Mouse (Mus musculus) megakaryocyte, adult 5-6 weeks (primary cell): ENCODE results near the gene Chpt1. TPM values are rescaled to one million over a fixed set of nuclear protein-coding genes. Genes with fewer than 3 reads are reported as not detected.
"Not testable (repeated sequence)": the region's sequence is repeated elsewhere in the genome, so short reads cannot be mapped to it uniquely, and the experiment has no call there.

Experiments
- ATAC-seq: 2 replicates; pipeline ENCODE4 v1.8.0; 2016; ENCODE audit warnings: mild to moderate bottlenecking, inconsistent platforms; ENCODE audit not compliant: poor library complexity, severe bottlenecking
- total RNA-seq, 2 experiments: library from RNA; stranded (forward) in 1 of 2; stranded (reverse) in 1 of 2; fragments of 153-499, 151-499 nt in 1 of 2; fragments of 221-1000, 200-1000 nt in 1 of 2; gene quantifications; 2 replicates each; pipeline versions ENCODE4 v1.2.3 to v1.2.4; 2015 to 2017

The Chpt1 gene
- total RNA-seq (2015) = 19.5 and 23.3 TPM in 2 replicates
- total RNA-seq (2017) = 15.5 and 18.5 TPM in 2 replicates

DNA sequence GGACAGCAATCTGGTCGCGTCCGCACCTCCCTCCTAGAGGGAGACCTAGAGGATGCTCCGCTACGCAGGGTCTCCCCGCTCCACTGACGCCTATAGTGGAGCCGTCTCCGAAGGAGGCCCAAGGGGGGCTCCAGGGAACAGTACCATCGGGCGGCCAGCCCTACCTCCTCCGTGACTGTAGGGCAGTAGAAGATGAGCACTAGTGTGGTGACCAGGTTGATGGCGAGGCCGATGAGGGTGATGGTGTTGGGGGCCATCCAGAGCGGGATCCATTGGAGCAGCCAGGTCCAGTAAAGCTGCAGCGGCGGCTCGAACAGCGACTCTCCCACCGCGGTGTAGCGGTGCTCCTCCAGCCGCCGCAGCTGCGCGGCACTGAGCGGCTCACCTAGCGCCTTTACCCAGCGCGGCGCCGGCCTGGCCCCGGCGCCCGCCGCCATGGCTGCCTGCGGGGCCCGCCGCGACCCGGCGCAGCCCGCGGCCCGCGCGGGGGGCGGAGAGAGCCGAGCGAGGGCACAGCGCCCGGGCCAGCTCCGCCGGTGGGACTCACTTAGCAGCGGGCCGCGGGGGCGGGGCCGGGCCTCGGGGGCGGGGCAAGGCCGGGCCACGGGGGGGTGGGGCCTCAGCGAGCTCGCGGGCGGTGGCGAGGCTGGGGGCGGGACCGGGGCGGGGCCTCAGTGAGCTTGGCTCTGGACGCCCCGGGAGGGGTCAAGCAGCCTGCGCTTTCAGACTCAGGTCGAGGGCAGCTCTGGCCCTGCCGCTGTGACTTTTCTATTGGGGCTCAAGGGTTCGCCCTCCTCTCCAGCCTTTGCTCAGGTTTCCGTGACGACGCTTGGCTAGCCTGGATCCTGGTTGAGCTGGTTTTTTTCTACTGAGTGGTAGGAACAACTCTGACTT lies at the start of gene Chpt1:
Gene Chpt1 (minus strand): TSS at position 653 of the 894 bp plus-strand sequence.
- peak; percentile 82 for ATAC-seq

DNA sequence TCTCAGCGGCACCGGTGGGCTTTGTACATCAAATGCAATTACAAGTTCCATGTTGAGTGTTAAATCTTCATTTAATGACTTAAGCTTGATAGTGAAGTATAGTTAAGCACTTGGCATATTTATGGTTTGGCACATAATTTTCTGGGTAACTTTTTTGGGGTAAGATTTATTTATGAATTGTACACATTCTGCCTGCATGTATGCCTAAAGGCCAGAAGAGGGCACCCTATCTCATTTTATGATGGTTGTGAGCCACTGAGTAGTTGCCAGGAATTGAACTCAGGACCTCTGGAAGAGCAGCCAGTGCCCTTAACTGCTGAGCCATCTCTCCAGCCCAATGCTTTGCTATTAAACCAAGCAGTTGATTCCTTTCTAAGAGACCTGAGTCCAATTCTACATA lies 48.9 kb upstream of the Chpt1 start:
- peak; percentile 56; the same call in 1 of the 2 replicates for ATAC-seq

DNA sequence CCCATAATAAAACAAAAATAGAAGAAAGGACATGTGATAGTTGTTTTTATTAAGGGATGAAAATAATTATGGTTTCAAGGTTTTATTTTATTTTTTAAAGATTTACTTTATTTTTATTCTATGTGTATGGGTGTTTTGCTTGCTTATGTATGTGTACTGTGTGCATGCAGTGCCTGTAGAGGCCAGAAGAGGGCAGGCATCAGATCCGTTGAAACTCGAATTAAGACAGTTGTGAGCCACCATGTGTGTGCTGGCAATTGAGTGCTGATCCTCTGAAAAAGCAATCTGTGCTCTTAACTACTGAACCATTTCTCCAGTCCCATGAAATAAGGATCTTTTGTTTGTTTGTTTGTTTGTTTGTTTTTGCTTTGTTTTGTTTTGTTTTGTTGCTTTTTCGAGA lies 46.4 kb upstream of the Chpt1 start:
- no peak for ATAC-seq

DNA sequence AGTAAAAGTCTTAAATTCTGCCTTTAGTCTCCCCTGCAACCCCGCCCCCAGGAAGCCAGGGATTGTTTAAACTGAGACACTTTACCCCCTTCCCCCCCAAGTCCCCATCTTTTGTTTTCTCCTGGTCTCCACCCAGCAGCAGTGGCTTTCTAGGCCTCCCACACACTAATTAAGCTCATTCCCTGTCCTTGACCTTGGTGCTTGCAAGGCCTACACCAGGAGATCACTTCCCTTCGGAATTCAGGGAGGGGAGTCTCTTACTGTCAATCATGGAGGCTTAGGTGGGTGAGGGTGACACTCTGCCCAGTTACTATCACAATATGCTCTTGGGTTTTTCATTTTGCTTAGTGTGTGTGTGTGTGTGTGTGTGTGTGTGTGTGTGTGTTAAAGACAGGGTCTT lies 43.8 kb upstream of the Chpt1 start:
- ATAC-seq = no peak

DNA sequence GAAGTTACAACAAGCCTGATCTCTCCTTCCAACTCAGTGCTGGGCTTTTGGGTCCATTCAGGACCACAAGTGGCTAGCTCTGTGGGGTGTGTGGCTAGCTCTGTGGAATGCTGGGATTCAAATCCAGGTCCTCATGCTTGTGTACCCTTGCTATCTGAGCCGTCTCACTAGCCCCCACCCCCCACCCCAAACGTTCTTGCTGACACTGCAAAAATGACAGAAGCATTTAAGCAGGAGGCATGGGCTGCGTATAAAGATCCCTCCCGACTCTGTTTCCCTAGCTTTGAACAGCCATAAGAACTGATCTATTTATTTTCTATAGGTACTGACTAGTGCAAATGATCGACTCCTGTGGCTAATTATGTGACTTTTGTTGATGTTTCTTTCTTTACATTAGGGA lies 26.8 kb upstream of the Chpt1 start:
- ATAC-seq = no peak

DNA sequence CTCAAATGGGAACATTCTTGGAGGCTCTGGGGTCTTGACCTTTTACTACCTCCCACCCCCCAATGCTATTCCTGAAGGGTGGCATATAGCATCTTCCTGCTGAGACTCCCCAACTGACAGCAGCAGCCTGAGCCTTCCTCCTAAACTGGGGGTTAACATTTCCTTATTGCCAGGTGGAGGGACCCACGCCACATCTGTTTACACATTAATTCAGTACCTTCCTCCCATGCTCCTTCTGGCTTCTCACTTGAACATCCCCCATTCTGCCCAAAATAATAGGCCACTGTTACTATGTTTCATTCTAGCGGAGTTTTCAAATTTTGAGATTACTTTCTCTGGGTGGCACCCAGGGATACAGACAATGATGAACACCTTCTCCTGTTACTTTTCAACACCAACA lies 20.1 kb upstream of the Chpt1 start:
- no peak for ATAC-seq

GRCm38 (mm10) chr10:88523212-88523611 lies 19.3 kb upstream of the Chpt1 start:
- ATAC-seq = no peak

DNA sequence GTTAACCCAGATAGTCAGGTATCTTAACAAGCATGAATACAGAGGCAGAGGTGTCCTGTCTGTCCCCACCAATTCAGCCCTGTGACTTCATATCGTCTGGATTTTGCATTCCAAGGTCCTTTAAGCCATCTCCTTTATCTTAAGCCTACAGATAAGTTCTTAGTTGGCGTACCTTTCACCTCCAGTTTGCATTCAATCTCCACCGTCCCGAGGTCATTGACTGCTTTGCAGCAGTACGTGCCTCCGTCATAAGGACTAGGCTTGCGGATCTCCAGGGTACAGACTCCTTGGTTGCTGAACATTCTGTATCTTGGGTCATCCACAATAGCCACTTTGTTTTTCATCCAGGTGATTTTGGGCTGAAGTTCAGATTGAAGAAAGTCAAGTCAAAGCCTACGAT lies 18.9 kb upstream of the Chpt1 start:
- no peak for ATAC-seq

DNA sequence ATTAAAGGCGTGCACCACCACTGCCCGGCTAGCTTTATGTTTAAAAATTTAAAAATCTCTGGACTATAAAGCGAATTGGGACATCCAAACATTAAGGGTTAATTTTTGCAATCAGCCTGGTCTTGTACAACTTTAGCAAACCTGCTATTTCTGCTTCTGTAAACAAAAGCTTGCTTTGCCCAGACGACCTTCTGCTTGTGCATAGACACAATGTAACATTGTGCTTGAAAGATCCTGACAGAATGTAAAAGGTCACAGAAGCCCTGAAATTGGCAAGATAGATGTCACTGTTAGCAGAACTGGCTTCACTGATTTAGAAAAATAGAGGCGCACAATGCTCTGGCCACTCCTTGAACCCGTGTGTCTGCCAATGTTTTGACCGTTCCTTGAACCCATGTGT lies 11.2 kb upstream of the Chpt1 start:
- not testable (repeated sequence) for ATAC-seq

- peak; percentile 98 for ATAC-seq
Measured at GRCm38 (mm10) chr10:88514495-88514894, 10.6 kb upstream of the Chpt1 start.

GRCm38 (mm10) chr10:88513574-88514135 lies 9.8 kb upstream of the Chpt1 start:
- peak; percentile 25; the same call in 1 of the 2 replicates for ATAC-seq

GRCm38 (mm10) chr10:88511355-88511754 lies 7.5 kb upstream of the Chpt1 start:
- no peak for ATAC-seq

DNA sequence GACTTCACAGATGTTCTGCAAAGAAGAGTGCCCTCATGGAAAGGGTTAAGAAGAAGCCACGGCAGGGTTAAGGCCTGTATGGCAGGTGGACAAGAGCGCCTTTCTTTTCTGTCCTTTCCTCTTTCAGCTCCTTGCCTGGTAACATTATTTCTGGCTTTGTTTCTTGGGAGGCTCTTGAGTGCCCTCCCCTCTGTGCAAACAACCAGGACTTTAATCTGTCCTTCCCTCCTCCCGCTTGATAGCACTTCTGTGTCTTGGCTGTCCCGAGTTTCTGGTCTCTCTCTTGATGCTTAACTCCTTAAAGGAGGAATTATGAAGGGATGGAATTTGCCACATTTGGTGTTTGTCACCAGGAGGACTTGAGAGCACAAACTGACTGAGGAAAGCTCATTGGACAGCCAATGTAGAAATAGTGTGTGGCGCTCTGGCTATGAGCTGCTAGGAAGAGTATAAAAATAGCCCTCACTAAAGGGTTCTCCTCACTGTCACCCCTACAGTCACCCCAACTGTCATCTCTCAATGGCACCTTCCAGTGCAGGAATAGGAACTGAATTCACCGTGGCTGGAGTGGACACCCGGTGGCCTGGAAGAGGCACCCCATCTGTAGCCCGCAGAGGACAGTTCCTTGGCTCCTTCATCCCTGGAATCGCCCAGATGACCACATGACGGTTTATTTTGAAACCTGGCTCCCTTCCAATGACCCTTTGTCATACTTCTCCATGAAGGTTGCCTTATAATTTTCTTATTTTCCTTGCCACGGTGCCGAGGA lies 6.8 kb upstream of the Chpt1 start:
- ATAC-seq = no peak

DNA sequence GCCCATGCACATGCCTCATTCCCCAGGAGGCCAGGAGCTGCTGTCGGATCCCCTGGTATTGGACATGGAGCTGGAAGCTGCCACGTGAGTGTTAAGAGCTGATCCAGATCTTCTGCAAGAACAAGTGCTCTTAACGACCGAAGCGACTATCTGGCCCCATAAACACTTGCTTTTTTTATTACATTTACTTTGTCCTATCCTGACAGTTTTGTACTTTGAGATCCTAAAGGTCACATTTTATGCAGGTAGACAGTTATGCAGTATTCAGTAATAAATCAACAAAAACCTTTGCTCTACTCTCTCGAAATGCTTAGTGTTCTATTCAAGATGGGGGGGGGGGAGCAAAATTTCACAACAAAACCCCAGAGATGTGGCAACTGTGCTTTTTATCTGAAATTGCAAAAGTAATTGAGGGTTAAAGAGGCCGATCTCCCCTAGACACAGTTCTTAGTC lies 3.8 kb upstream of the Chpt1 start:
- no peak for ATAC-seq

DNA sequence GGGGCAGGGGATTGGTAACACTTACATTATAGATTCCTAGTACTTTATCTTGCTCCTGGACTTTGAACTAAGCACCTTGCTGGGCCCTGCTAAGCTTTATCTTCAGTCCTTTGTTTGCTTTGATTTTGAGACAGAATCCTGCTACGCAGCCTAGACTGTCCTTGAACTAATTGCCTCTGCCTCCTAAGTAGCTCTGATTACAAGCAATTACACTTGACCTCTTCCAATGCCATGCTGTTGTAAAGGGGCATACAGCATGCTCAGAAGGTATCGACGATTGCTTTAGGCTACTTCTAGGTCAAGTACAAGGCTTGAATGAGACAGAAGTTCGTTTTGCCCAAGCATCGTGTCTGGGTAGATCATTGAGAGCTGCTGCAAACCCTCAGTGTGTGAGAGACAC lies 1.4 kb upstream of the Chpt1 start:
- no peak for ATAC-seq

GRCm38 (mm10) chr10:88504481-88504880 lies 608 bp upstream of the Chpt1 start:
- ATAC-seq = peak; percentile 23

DNA sequence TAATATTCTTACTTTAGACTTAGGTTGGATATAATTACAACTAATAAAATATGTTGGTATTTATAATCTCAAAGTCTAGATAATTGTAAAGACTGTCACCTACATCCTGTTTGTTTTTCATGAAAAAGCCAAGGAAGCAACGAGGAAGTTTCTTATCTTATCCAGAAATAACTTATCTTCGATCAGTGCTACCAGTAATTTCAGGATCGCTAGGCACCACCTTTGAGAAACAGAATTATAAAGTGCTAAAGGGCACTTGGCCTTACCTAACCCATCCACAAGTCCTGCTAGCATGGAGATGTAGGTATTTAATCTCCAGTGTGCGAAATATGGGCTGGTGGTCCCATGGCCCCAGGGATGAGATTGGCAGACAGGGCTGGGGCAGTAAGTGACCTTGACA lies 954 bp downstream of the Chpt1 start:
- no peak for ATAC-seq

DNA sequence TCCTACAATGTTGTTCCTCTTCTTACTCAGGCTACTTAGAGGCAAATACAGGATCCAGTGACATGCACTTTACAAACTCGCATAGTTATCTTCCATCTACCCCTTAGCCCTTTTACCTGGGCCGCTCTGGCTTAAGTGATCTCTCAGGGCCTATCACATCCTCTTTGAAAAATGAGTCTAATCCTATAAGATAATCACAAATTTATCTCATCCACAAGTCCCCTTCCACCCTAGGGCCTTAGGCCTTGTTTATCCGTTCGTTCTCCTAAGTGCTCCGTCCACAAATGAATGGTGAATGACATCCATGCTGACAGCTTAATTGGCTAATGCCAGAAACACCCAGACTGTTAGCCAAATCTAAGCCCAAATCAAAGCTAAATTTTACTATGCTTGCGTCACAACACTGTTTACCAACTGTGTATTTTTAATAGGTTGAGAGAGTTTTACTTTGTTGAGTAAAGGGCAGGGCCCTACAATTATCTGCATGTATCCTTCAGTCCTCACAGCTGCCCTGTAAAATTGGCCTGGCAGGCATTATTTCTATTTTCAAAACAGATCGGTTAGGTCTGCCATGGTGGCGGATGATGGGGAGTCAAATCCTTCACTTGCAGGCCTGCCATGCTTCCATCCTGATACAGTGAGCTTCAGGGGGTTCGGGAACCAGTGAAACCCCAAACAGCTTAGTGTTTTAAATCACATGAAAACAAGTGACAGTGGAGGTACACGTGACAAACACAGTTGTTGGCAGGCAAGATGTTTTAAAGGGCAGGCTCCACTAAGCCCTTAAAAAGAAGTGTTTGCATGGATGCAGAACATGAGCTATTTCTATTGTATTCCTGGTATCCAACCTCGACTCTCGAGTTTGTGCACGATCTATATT lies 1.7 kb downstream of the Chpt1 start:
- ATAC-seq = no peak

- no peak for ATAC-seq
Measured at GRCm38 (mm10) chr10:88501370-88501769, 2.5 kb downstream of the Chpt1 start.

DNA sequence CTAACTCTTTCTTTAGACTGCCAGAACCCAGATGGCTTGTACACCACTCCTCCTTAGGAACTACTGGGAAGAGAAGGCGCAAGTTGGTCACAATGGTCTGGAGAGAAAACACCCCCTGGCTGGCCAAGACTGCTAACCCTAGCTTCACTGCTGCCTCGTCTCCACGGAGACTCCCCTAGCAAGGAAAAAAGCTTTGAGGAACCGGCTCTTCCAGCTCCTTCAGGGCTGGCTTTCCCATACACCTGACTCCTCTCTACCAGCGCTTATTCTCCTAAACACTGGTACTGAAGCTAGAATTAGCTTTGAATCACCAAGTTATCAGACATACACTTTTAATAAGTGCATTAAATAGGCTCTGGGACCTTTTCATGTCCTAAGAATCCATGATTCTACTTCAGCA lies 3.9 kb downstream of the Chpt1 start:
- no peak for ATAC-seq
